Comparison of ENCODE assay signal across 14 mouse cellular contexts in genomic region chr5:29864291-29864737, GRCm38 (mm10).
DNase-seq lines count a peak whose midpoint lies in the region; ATAC-seq lines count a peak whose summit lies in the region.
"Had no signal": no experiment of that assay in that cellular context is flagged by ENCODE, and none has a peak within 500 bp of the region (broad histone marks: within the 10 kb centered on the region; RNA-seq: fewer than 3 reads in every experiment).

No protein-coding gene starts in this region.

- no peaks in the 10 kb centered on the region for H3K9me3 ChIP-seq in kidney, embryonic 16.5 days (ENCODE audit: low read length)
- no peaks in the 10 kb centered on the region for H3K9me3 ChIP-seq in forebrain, embryonic 12.5 days
- H3K9me3 ChIP-seq in forebrain, embryonic 10.5 days: no peaks in the 10 kb centered on the region
- H3K9me3 ChIP-seq: limb, embryonic 15.5 days had no signal

- WGBS in kidney, embryonic 16.5 days: 80% methylated on average over 4 of the region's 4 CpGs
- WGBS in forebrain, embryonic 12.5 days: 86% methylated on average over 4 of the region's 4 CpGs
- WGBS in forebrain, embryonic 10.5 days: 87% methylated on average over 4 of the region's 4 CpGs

- no peak overlapping the region for H3K4me2 ChIP-seq in kidney, embryonic 16.5 days (replicated peaks; ENCODE audit: low read depth, low read length)
- H3K4me2 ChIP-seq in forebrain, embryonic 12.5 days: no peak overlapping the region
- H3K4me2 ChIP-seq: hindbrain, embryonic 14.5 days; limb, embryonic 15.5 days had no signal

- H3K36me3 ChIP-seq in kidney, embryonic 16.5 days (ENCODE audit: insufficient read depth, low read length): no peaks in the 10 kb centered on the region
- no peaks in the 10 kb centered on the region for H3K36me3 ChIP-seq in forebrain, embryonic 12.5 days (replicated peaks)
- H3K36me3 ChIP-seq in forebrain, embryonic 10.5 days (replicated peaks): no peaks in the 10 kb centered on the region
- H3K36me3 ChIP-seq: limb, embryonic 15.5 days had no signal

- intact Hi-C loops in gastrocnemius, postnatal 36 days (cut with DNase I): no loop called here
- intact Hi-C loops in heart, postnatal 36 days (cut with DNase I): loop anchor here (2.0 kb wide), 1 partner anchor 28 kb away; no protein-coding TSS in a partner anchor

- DNase-seq in kidney, postnatal 10 days: peak; percentile 14
- peak; percentile 96 for DNase-seq in adipocyte (ENCODE audit: low spot score)
- DNase-seq in gastrocnemius, postnatal 36 days: peak; percentile 34 to 38
- peak; percentile 31 to 70 for DNase-seq in heart, postnatal 36 days
- DNase-seq in forebrain, embryonic 10.5 days (ENCODE audit: extremely low spot score, low spot score): no peak
- no peak for DNase-seq in adrenal gland, adult 18-20 months (ENCODE audit: low spot score in 2 of 2)
- DNase-seq: cerebellum, postnatal 10 days; kidney, adult 9 months; layer of hippocampus, postnatal 36 days had no signal

- no peak overlapping the region for H3K9ac ChIP-seq in kidney, embryonic 16.5 days (replicated peaks; ENCODE audit: low read length)
- no peak overlapping the region for H3K9ac ChIP-seq in forebrain, embryonic 12.5 days
- H3K9ac ChIP-seq: hindbrain, embryonic 14.5 days; limb, embryonic 15.5 days had no signal

- no peak for ATAC-seq in kidney, embryonic 16.5 days (ENCODE audit: low FRiP score, low TSS enrichment)
- no peak for ATAC-seq in forebrain, embryonic 12.5 days (ENCODE audit: low FRiP score)

- H3K27me3 ChIP-seq in kidney, embryonic 16.5 days (ENCODE audit: insufficient read depth, low read length): no peaks in the 10 kb centered on the region
- no peaks in the 10 kb centered on the region for H3K27me3 ChIP-seq in forebrain, embryonic 12.5 days
- no peaks in the 10 kb centered on the region for H3K27me3 ChIP-seq in forebrain, embryonic 10.5 days (ENCODE audit: poor library complexity, severe bottlenecking)
- H3K27me3 ChIP-seq: CH12.LX; limb, embryonic 15.5 days had no signal

- no peaks in the 10 kb centered on the region for H3K4me1 ChIP-seq in kidney, embryonic 16.5 days (ENCODE audit: insufficient read depth, low read length)
- H3K4me1 ChIP-seq in forebrain, embryonic 12.5 days: no peaks in the 10 kb centered on the region
- H3K4me1 ChIP-seq in forebrain, embryonic 10.5 days: peaks cover 7% of the 10 kb centered on the region; the same call in 1 of the 2 replicates
- H3K4me1 ChIP-seq: limb, embryonic 15.5 days had no signal

- no peak overlapping the region for H3K4me3 ChIP-seq in kidney, embryonic 16.5 days (ENCODE audit: low read length)
- no peak overlapping the region for H3K4me3 ChIP-seq in forebrain, embryonic 12.5 days (replicated peaks)
- H3K4me3 ChIP-seq in forebrain, embryonic 10.5 days: no peak overlapping the region
- H3K4me3 ChIP-seq: limb, embryonic 15.5 days had no signal

- no peak overlapping the region for H3K27ac ChIP-seq in kidney, embryonic 16.5 days (ENCODE audit: low read length)
- H3K27ac ChIP-seq in forebrain, embryonic 12.5 days: no peak overlapping the region
- H3K27ac ChIP-seq in forebrain, embryonic 10.5 days: no peak overlapping the region
- H3K27ac ChIP-seq: hindbrain, embryonic 14.5 days; limb, embryonic 15.5 days had no signal

Comparison
In these comparisons a context has a peak if more than half of its experiments do, and no peak if none do; other contexts are left out.
1. DNase-seq: peak in kidney, postnatal 10 days (single experiment), adipocyte (single experiment), gastrocnemius, postnatal 36 days (2 of 2) and heart, postnatal 36 days (2 of 2); none in forebrain, embryonic 10.5 days (single experiment) and adrenal gland, adult 18-20 months (0 of 2).